Mouse (Mus musculus) forebrain, embryonic 15.5 days (tissue): Measurements from ENCODE around the gene Dus2. TPM values are rescaled to one million over a fixed set of nuclear protein-coding genes. Genes with fewer than 3 reads are reported as not detected.

Experiments
- ATAC-seq: fragments of 200-750 bp; cut with Nextera tagmentation; replicated peaks from 2 replicates; pipeline ENCODE4 v1.8.0; 2017; ENCODE audit warnings: mild to moderate bottlenecking, moderate TSS enrichment, moderate library complexity
- H3K27ac ChIP-seq: fragments of 300-500 bp; sonication (generic); replicated peaks from 2 replicates; pipeline ENCODE4 v1.5.1; 2015; ENCODE audit warnings: mild to moderate bottlenecking, inconsistent platforms
- H3K27me3 ChIP-seq: fragments of 300-500 bp; sonication (generic); 2 replicates; pipeline ENCODE4 v1.6.1; 2015; ENCODE audit warnings: inconsistent platforms
- H3K36me3 ChIP-seq: fragments of 300-500 bp; sonication (generic); 2 replicates; pipeline ENCODE4 v1.6.1; 2015; ENCODE audit warnings: mild to moderate bottlenecking, inconsistent platforms
- H3K4me1 ChIP-seq: fragments of 300-500 bp; sonication (generic); 2 replicates; pipeline ENCODE4 v1.6.1; 2015; ENCODE audit warnings: inconsistent platforms
- H3K4me2 ChIP-seq: fragments of 300-500 bp; sonication (generic); replicated peaks from 2 replicates; pipeline ENCODE4 v1.6.1; 2015; ENCODE audit warnings: mild to moderate bottlenecking, inconsistent platforms
- H3K4me3 ChIP-seq: fragments of 300-500 bp; sonication (generic); 2 replicates; pipeline ENCODE4 v1.5.1; 2015; ENCODE audit warnings: mild to moderate bottlenecking, inconsistent platforms
- H3K9ac ChIP-seq: fragments of 300-500 bp; sonication (generic); replicated peaks from 2 replicates; pipeline ENCODE4 v1.6.1; 2015; ENCODE audit warnings: mild to moderate bottlenecking, inconsistent platforms
- H3K9me3 ChIP-seq: fragments of 300-500 bp; sonication (generic); 2 replicates; pipeline ENCODE4 v1.6.1; 2016; ENCODE audit warnings: inconsistent platforms
- WGBS: fragments of 180-500 bp; shearing (Covaris S2); methylation state at CpG from one replicate; pipeline ENCODE4 v1.1.7; 2015; ENCODE audit warnings: mixed read lengths; 5-methylcytosine and 5-hydroxymethylcytosine counted together
- polyA plus RNA-seq: library from polyadenylated mRNA; unstranded; fragments of >200 nt; fragmentation: Nextera tagmentation; extraction: Ambion mirVana; gene quantifications from 2 replicates; pipeline ENCODE4 v1.2.1, GENCODE M21; 2015

Dus2 gene
- 24.1 and 26.3 TPM in 2 replicates for polyA plus RNA-seq

DNA sequence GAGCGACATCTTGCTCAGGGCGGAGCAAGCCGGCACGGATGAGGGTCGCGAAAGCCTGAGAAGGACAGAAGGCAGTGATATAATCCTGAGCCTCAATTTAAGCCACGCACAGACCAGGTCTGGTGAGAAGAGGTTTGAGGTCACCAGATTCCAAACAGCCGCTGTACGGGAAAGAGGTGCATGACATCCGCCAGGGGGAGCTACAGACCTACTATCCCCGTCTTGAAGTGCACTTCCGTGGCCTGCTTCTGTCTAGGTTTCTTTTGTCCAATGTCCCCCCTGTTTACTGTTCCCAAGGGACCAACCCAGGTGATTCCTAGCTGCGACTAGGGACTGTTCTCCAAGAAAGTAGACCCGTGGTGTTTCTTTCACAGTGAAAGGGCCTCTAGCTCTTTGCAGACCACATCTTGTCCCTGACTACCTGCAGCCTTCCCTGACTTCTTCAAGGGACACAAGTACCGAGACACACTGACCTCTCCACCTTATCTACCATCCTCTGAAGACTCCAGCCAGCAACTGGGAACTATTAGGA, at the start of gene Dus2:
TSS of gene Dus2 (plus strand) at position 482 of the 532 bp plus-strand sequence.
- no peak within 1 kb of the TSS; the same call in 1 of the 2 replicates for H3K4me2 ChIP-seq
- H3K4me3 ChIP-seq, result no peak within 1 kb of the TSS
- H3K9ac ChIP-seq, result no peak within 1 kb of the TSS
- 0 out of 2 replicates have a peak, but pooled peaks cover 3% of the 10 kb centered on the region for H3K4me1 ChIP-seq
- H3K36me3 ChIP-seq, result no peaks in the 10 kb centered on the region
- H3K27me3 ChIP-seq, result no peaks in the 10 kb centered on the region
- H3K9me3 ChIP-seq, result no peaks in the 10 kb centered on the region
- H3K27ac ChIP-seq, result no peak within 1 kb of the TSS
- peak; percentile 48; the same call in 1 of the 2 replicates for ATAC-seq
- WGBS, result 8% methylated on average over 15 of the region's 15 CpGs

DNA sequence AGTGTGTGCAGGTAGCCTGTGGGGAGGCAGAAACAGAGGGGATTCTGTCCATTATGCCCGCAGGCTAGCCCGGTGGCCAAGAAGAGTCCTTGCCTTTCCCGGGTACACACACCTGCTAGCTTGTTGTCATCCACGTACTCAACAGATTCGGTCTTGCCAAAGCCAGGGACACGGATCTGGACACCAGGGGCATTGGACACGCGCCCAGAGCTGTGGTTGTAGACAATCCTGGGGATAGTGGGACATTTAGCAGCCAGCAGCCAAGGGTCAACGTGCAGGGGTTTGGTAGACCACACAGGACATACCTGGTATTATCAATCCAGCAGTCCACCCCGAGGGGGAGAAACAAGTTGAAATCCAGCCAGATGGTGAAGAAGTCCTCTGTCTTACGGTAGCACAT, 49.1 kb upstream of the Dus2 start:
- Histone ChIP-seq H3K9ac (no peak overlapping the region), H3K4me2 (no peak overlapping the region), H3K36me3 (no peaks in the 10 kb centered on the region), H3K27ac (no peak overlapping the region), H3K4me1 (peaks cover 9% of the 10 kb centered on the region), H3K9me3 (no peaks in the 10 kb centered on the region), H3K27me3 (no peaks in the 10 kb centered on the region), H3K4me3 (no peak overlapping the region)
- no peak for ATAC-seq
- WGBS, result 90% methylated on average over 11 of the region's 11 CpGs

DNA sequence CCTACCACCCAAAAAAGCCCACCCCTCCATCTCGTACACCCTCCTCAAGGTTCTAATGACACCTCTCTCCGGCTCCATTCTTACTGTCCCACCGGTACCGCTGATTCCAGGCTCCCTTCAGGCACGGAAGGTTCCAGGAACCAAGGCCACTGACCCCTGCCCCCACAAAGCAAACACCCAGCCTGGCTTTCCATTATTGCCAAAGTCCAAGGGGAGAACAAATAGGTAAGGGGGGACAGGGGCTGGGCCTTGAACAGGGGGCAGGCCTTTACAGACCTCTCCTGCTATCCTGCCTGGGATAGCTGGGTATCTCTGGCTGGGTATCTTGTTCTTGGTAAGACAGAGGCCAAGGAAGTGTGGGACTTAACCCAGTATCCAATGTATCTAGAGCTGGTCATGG, 48.6 kb upstream of the Dus2 start:
- Histone ChIP-seq H3K4me2 (no peak overlapping the region), H3K27ac (no peak overlapping the region), H3K36me3 (no peaks in the 10 kb centered on the region), H3K4me3 (no peak overlapping the region), H3K9me3 (no peaks in the 10 kb centered on the region), H3K4me1 (peaks cover 9% of the 10 kb centered on the region), H3K27me3 (no peaks in the 10 kb centered on the region), H3K9ac (no peak overlapping the region)
- no peak for ATAC-seq
- 90% methylated on average over 5 of the region's 5 CpGs for WGBS

DNA sequence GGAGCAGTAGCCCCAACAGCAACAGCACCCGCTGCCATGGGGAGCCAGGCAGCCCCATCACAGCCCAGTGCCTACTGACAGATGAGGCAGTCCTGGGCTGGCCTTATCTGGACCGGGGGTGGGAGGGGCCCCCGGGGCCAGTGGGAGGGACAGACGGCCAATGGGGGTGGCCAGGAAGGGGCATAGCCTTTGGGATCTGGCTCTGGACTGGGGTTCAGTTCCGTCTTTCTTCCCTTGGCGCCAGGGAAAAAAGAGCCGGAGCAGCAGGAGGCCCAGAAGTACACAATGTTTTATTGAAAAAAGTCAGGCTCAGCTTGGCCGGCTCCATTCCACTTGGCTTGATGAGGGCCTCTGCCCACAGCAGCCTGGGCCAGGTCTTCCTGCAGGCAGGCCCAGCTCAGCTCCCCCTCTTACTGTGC, 47.8 kb upstream of the Dus2 start, which contains the start of gene Lcat:
TSS of gene Lcat (minus strand) at position 62 of the 419 bp plus-strand sequence.
- no peak within 1 kb of the TSS for H3K27ac ChIP-seq
- H3K27me3 ChIP-seq, result no peaks in the 10 kb centered on the region
- no peak; the same call in 1 of the 2 replicates for ATAC-seq
- H3K9ac ChIP-seq, result no peak within 1 kb of the TSS
- H3K4me1 ChIP-seq, result peaks cover under 1% of the 10 kb centered on the region
- H3K9me3 ChIP-seq, result no peaks in the 10 kb centered on the region
- H3K4me3 ChIP-seq, result no peak within 1 kb of the TSS
- 48% methylated on average over 8 of the region's 8 CpGs for WGBS
- no peak within 1 kb of the TSS for H3K4me2 ChIP-seq
- no peaks in the 10 kb centered on the region for H3K36me3 ChIP-seq

DNA sequence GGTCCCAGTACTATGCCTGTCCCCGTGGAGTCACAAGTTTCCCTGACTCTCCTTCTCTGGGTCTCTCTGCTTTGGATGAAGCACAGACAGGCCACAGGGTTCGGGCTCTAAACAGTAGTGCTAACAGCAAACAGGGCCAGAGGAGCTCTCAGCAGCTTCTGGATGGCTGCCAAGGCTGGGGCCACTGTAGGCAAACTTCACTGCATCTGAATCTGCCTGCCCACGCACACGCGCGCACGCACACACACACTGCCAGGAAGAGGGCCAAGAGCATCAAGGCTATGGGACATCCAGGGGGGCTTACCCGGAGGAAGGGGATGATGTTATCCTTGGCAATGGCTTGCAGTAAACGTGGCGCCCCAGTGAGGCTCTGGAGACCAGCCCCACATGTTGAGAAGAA, 41.8 kb upstream of the Dus2 start:
- Histone ChIP-seq H3K4me2 (no peak overlapping the region), H3K27me3 (no peaks in the 10 kb centered on the region), H3K9me3 (no peaks in the 10 kb centered on the region), H3K4me3 (no peak overlapping the region), H3K27ac (no peak overlapping the region), H3K4me1 (peaks cover 21% of the 10 kb centered on the region), H3K36me3 (no peaks in the 10 kb centered on the region), H3K9ac (no peak overlapping the region)
- ATAC-seq, result no peak
- WGBS, result 48% methylated on average over 10 of the region's 10 CpGs

DNA sequence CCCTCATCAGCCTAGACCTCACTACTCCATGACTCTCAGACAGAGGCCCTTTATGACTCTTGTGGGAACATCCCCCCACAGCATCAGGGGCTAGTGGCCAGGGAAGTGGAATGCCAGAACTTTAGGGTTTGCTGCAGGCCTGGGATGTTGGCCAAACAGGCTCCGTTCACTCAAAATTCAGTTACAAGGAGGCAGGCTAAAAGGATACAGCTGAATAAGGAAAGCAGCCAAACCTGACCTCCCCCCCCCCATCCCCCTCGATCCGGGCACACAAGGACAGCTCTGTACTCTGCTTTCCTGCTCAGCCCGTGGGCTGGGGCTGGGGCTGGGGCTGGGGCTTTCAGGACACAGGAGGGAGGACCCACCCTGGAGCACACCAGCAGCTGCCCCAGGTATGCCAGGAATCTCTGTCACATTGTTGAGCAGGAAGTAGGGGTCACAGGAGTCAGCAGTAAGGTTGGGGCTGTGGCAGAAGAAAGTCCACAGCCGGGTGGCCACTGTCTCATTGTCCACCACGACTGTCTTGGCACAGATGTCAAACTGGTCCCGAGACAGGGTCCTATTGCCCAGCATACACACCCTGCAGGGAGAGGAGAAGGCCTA, 40.0 kb upstream of the Dus2 start:
- H3K36me3 ChIP-seq, result no peaks in the 10 kb centered on the region
- peak; percentile 88 for ATAC-seq
- 0 out of 2 replicates have a peak overlapping the region, but pooled peaks have one; percentile 1 for H3K9ac ChIP-seq
- H3K27me3 ChIP-seq, result no peaks in the 10 kb centered on the region
- H3K4me3 ChIP-seq, result no peak overlapping the region
- no peak overlapping the region for H3K4me2 ChIP-seq
- WGBS, result 52% methylated on average over 7 of the region's 7 CpGs
- peak overlapping the region; percentile 70 for H3K27ac ChIP-seq
- H3K9me3 ChIP-seq, result no peaks in the 10 kb centered on the region
- H3K4me1 ChIP-seq, result peaks cover 21% of the 10 kb centered on the region

DNA sequence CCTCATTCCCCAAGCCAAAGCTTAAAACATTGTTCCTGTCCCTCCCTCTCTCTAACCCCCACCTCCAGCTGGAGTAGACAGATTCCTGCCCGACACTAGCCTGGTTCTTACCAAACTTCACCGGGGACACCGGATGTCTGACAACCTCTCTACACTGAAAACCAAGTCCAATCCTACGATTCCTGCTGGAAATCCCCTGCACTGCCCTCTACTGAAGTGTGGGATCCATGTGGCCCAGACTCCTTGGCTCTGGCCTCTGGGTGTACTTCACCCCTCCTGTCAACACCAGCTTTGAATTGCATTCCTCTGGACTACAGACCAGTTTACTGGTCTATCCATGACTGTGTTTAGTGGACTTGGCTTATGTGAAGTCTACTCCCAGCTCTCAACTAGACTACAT, 34.6 kb upstream of the Dus2 start:
- WGBS, result 92% methylated on average over 4 of the region's 4 CpGs
- H3K4me1 ChIP-seq, result peaks cover 5% of the 10 kb centered on the region

DNA sequence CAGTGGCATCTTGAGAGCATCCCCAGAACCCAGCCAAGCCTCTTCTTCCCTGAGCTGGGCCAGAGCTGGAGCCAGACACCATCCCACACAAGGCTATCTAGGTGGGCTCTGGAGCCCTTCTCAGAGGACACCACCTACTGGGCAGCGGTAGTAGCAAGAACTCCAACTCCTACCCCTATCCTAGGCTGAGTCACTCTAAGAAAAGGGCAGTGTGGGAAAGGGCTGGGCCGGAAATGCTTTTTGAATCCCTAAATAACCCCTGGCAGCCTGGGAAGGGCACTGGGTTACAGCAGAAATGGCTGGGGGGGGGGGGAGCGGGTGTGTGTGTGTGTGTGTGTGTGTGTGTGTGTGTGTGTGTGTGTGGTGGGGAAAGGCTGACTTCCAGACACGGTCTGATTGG, 33.3 kb upstream of the Dus2 start:
- no peaks in the 10 kb centered on the region for H3K36me3 ChIP-seq
- no peak overlapping the region for H3K27ac ChIP-seq
- H3K27me3 ChIP-seq, result no peaks in the 10 kb centered on the region
- H3K9ac ChIP-seq, result no peak overlapping the region
- no peak for ATAC-seq
- no peaks in the 10 kb centered on the region for H3K9me3 ChIP-seq
- 67% methylated on average over 3 of the region's 4 CpGs for WGBS
- no peak overlapping the region for H3K4me3 ChIP-seq
- H3K4me2 ChIP-seq, result no peak overlapping the region
- H3K4me1 ChIP-seq, result no peaks in the 10 kb centered on the region

More for the DNA sequence above, 34.6 kb upstream of the Dus2 start:
- H3K27ac ChIP-seq, result no peak overlapping the region
- H3K4me2 ChIP-seq, result no peak overlapping the region
- no peak for ATAC-seq
- no peaks in the 10 kb centered on the region for H3K9me3 ChIP-seq
- H3K27me3 ChIP-seq, result no peaks in the 10 kb centered on the region
- H3K9ac ChIP-seq, result no peak overlapping the region
- no peaks in the 10 kb centered on the region for H3K36me3 ChIP-seq
- H3K4me3 ChIP-seq, result no peak overlapping the region

DNA sequence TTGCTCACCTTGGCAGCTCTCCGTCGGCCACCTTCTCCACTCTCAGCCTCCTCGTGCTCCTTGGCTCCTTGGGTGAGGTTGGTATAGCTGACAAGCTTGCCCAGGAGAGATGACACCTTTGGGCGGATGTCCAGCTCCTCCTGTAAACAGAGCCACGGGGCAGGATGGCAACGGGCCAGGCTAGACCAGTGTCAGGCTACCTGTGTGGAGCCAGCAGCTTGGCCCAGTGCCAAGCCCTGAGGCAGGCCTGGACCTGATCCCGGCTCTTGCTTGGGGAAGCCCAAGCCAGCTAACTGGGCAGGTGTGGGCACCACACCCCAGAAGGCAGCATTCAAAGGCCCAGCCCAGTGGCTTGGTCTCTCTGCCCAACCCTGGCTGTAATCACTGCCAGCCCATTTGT, 31.8 kb upstream of the Dus2 start:
- Histone ChIP-seq H3K4me2 (no peak overlapping the region), H3K9me3 (no peaks in the 10 kb centered on the region), H3K27me3 (0 out of 2 replicates have a peak, but pooled peaks cover under 1% of the 10 kb centered on the region), H3K4me3 (no peak overlapping the region), H3K36me3 (no peaks in the 10 kb centered on the region), H3K9ac (no peak overlapping the region), H3K27ac (no peak overlapping the region), H3K4me1 (no peaks in the 10 kb centered on the region)
- ATAC-seq, result no peak
- WGBS, result 70% methylated on average over 7 of the region's 7 CpGs

DNA sequence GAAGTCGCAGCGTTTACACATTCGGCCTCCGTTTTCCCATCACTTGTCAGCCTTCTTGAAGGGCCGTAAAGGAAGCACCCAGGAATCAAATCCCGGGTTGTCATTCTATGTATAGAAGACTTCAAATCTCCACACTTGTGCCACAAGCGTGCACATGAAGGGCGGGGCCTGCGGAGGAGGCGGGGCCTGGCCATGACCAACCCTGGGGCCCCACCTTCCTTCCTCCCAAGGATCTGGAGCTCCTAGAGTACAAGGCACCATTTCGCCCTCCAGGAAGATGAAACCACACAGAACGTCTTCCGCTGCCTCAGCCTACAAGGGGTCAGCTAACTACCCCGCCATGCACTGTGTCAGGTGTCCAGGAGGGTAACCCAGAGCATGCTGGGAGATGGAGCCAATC, 30.0 kb upstream of the Dus2 start:
- Histone ChIP-seq H3K36me3 (no peaks in the 10 kb centered on the region), H3K4me2 (no peak overlapping the region), H3K9me3 (no peaks in the 10 kb centered on the region), H3K4me1 (peaks cover 9% of the 10 kb centered on the region), H3K4me3 (no peak overlapping the region), H3K9ac (no peak overlapping the region), H3K27ac (no peak overlapping the region), H3K27me3 (peaks cover 9% of the 10 kb centered on the region)
- 79% methylated on average over 14 of the region's 14 CpGs for WGBS
- ATAC-seq, result no peak

DNA sequence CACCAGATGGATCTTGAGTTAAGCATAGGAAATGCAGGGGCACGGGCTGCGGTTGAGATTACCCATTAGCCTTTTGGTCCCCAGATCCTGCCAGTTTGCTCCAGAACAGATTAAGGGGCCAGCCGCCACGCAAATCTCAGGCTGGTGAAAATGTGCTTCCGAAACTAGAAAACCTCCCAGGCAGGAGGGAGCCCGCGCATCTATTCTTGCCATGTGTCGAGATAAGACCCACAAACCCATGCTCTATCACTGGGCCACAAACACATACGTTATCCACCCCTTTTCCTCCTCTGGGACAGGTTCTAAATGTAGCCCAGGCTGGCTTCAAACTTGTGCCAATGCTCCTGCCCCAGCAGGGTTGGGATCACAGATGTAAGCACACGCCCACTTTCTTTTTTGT, 29.6 kb upstream of the Dus2 start:
- Histone ChIP-seq H3K4me1 (peaks cover 14% of the 10 kb centered on the region), H3K9ac (no peak overlapping the region), H3K4me2 (no peak overlapping the region), H3K27ac (no peak overlapping the region), H3K4me3 (no peak overlapping the region), H3K27me3 (peaks cover 12% of the 10 kb centered on the region), H3K9me3 (no peaks in the 10 kb centered on the region), H3K36me3 (no peaks in the 10 kb centered on the region)
- 88% methylated on average over 10 of the region's 10 CpGs for WGBS
- ATAC-seq, result no peak

DNA sequence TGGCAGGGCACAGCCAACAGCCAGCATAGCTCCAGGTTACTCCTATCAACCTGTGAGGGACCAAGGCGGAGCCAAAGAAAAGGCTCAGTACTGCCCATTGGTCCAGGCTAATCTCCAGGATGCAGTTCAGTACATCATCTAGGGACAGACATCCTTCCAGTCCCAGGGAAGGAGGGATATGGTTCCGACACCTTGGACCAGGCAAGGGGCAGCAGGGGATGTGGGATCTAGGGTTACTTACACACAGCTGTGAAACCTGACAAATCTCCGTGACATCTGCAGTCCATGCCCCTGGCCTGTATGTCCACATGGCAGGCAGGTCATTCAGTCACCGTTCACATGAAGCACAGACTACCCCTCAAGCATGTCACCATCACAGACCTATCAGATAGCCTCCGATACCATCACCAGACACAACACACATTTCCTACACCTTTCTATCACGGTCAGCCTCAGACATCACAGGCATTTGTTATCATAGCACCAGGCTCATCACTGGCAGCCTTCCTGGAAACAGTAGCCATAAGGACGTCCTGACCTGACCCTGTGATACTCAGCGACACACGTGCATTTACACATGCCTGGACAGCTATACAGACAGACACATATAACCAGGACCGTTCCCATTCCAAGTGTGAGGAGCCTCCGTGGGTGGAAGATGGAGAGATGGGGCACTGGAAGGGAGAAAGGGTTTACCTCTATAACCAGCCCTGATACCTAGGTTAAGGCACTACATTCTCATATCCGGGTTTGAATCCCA, 26.5 kb upstream of the Dus2 start:
- Histone ChIP-seq H3K4me2 (peak overlapping the region; percentile 62), H3K27ac (no peak overlapping the region), H3K9me3 (no peaks in the 10 kb centered on the region), H3K27me3 (peaks cover 25% of the 10 kb centered on the region), H3K4me1 (peaks cover 20% of the 10 kb centered on the region), H3K9ac (no peak overlapping the region), H3K36me3 (no peaks in the 10 kb centered on the region), H3K4me3 (peak overlapping the region; percentile 57)
- 71% methylated on average over 12 of the region's 12 CpGs for WGBS
- no peak for ATAC-seq
